ENCODE assay signal across 9 mouse cellular contexts in genomic region chr12:91400232-91401048, GRCm38 (mm10). TPM values are rescaled to one million over a fixed set of nuclear protein-coding genes. Genes with fewer than 3 reads are reported as not detected.
A peak's percentile ranks its signal among the peaks of the same experiment; 100 is the strongest.
DNase-seq lines count a peak whose midpoint lies in the region; ATAC-seq and TF ChIP-seq lines count a peak whose summit lies in the region.
"Had no signal": no experiment of that assay in that cellular context is flagged by ENCODE, and none has a peak within 500 bp of the region (broad histone marks: within the 10 kb centered on the region; RNA-seq: fewer than 3 reads in every experiment).

No protein-coding gene starts in this region.

- TF ChIP-seq CTCF in bone marrow, adult 2 months (IDR thresholded peaks at IDR 0.05; ENCODE audit: control insufficient read depth, insufficient read depth, low read length), result peak; percentile 75
- peak; percentile 89 for TF ChIP-seq CTCF in embryonic fibroblast, embryonic 13.5 days (IDR thresholded peaks at IDR 0.05; ENCODE audit: borderline replicate concordance, insufficient read depth, low read length)
- peak; percentile 97 for TF ChIP-seq CTCF in midbrain, postnatal 0 days (IDR thresholded peaks at IDR 0.05)
- TF ChIP-seq CTCF in stomach, postnatal 0 days (IDR thresholded peaks at IDR 0.05; ENCODE audit: low read depth), result peak; percentile 95

- 1% methylated on average over 38 of the region's 38 CpGs for WGBS in bone marrow, adult 2 months
- under 1% methylated on average over 38 of the region's 38 CpGs for WGBS in heart, embryonic 12.5 days
- under 1% methylated on average over 38 of the region's 38 CpGs for WGBS in kidney, embryonic 16.5 days
- WGBS in midbrain, postnatal 0 days, result under 1% methylated on average over 38 of the region's 38 CpGs
- WGBS in stomach, postnatal 0 days, result under 1% methylated on average over 38 of the region's 38 CpGs

- no peaks in the 10 kb centered on the region for H3K9me3 ChIP-seq in heart, embryonic 12.5 days (replicated peaks)
- no peaks in the 10 kb centered on the region for H3K9me3 ChIP-seq in kidney, embryonic 16.5 days (ENCODE audit: low read length)
- H3K9me3 ChIP-seq in midbrain, postnatal 0 days (ENCODE audit: low read length), result no peaks in the 10 kb centered on the region
- H3K9me3 ChIP-seq in stomach, postnatal 0 days (ENCODE audit: control insufficient read depth, low read length), result no peaks in the 10 kb centered on the region

- peak overlapping the region; percentile 68 for H3K9ac ChIP-seq in heart, embryonic 12.5 days
- H3K9ac ChIP-seq in kidney, embryonic 16.5 days (replicated peaks; ENCODE audit: low read length), result peak overlapping the region; percentile 49
- peak overlapping the region; percentile 19; the same call in 1 of the 2 replicates for H3K9ac ChIP-seq in midbrain, postnatal 0 days (replicated peaks; ENCODE audit: low read length, poor library complexity, severe bottlenecking)
- H3K9ac ChIP-seq in stomach, postnatal 0 days (ENCODE audit: low read length), result peak overlapping the region; percentile 43; the same call in 1 of the 2 replicates

- DNase-seq in CD4-positive, CD25-positive, alpha-beta regulatory T cell, adult 2 months (ENCODE audit: low read depth, low spot score), result peak; percentile 65
- peak; percentile 67 for DNase-seq in liver
- DNase-seq in midbrain, postnatal 0 days (ENCODE audit: low spot score), result peak; percentile 89
- peak; percentile 79 for DNase-seq in stomach, postnatal 0 days (ENCODE audit: low spot score)

- H3K27me3 ChIP-seq in heart, embryonic 12.5 days (replicated peaks), result peaks cover 23% of the 10 kb centered on the region
- peaks cover 24% of the 10 kb centered on the region for H3K27me3 ChIP-seq in kidney, embryonic 16.5 days (ENCODE audit: insufficient read depth, low read length)
- H3K27me3 ChIP-seq in midbrain, postnatal 0 days (ENCODE audit: insufficient read depth, low read length), result peaks cover 11% of the 10 kb centered on the region; the same call in 1 of the 2 replicates
- H3K27me3 ChIP-seq in stomach, postnatal 0 days (ENCODE audit: control insufficient read depth, insufficient read depth, low read length), result no peaks in the 10 kb centered on the region

- H3K36me3 ChIP-seq in heart, embryonic 12.5 days, result no peaks in the 10 kb centered on the region
- H3K36me3 ChIP-seq in kidney, embryonic 16.5 days (ENCODE audit: insufficient read depth, low read length), result no peaks in the 10 kb centered on the region
- no peaks in the 10 kb centered on the region for H3K36me3 ChIP-seq in midbrain, postnatal 0 days (ENCODE audit: insufficient read depth, low read length)
- H3K36me3 ChIP-seq in stomach, postnatal 0 days (ENCODE audit: control insufficient read depth, insufficient read depth, low read length), result no peaks in the 10 kb centered on the region

- TF ChIP-seq POLR2A in bone marrow, adult 2 months (IDR thresholded peaks at IDR 0.05; ENCODE audit: borderline replicate concordance, control insufficient read depth, low read depth, low read length), result no peak
- TF ChIP-seq POLR2A in embryonic fibroblast, embryonic 13.5 days (IDR thresholded peaks at IDR 0.05; ENCODE audit: low read depth, low read length), result peak; percentile 29

- TF ChIP-seq EP300 in stomach, postnatal 0 days (optimal IDR thresholded peaks at IDR 0.05), result no peak

- no peak overlapping the region; the same call in 1 of the 2 replicates for H3K27ac ChIP-seq in bone marrow, adult 2 months (ENCODE audit: control insufficient read depth, insufficient read depth, low read depth, low read length, poor library complexity)
- no peak overlapping the region for H3K27ac ChIP-seq in embryonic fibroblast, embryonic 13.5 days (ENCODE audit: insufficient read depth, low read length)
- no peak overlapping the region for H3K27ac ChIP-seq in heart, embryonic 12.5 days (ENCODE audit: poor library complexity, severe bottlenecking)
- no peak overlapping the region for H3K27ac ChIP-seq in kidney, embryonic 16.5 days (ENCODE audit: low read length)
- no peak overlapping the region for H3K27ac ChIP-seq in midbrain, postnatal 0 days (ENCODE audit: low read depth, low read length)
- no peak overlapping the region for H3K27ac ChIP-seq in stomach, postnatal 0 days (replicated peaks)

- ATAC-seq in heart, embryonic 12.5 days (ENCODE audit: insufficient number of reproducible peaks, low FRiP score), result peak; percentile 78
- ATAC-seq in kidney, embryonic 16.5 days (ENCODE audit: low FRiP score, low TSS enrichment), result peak; percentile 96
- ATAC-seq in midbrain, postnatal 0 days (ENCODE audit: low FRiP score), result peak; percentile 89
- ATAC-seq in stomach, postnatal 0 days (ENCODE audit: low FRiP score, low TSS enrichment), result peak; percentile 91

- H3K4me2 ChIP-seq in heart, embryonic 12.5 days, result peak overlapping the region; percentile 87
- peak overlapping the region; percentile 96 for H3K4me2 ChIP-seq in kidney, embryonic 16.5 days (replicated peaks; ENCODE audit: low read depth, low read length)
- peak overlapping the region; percentile 57 for H3K4me2 ChIP-seq in midbrain, postnatal 0 days (ENCODE audit: low read depth, low read length, poor library complexity, severe bottlenecking)
- peak overlapping the region; percentile 68 for H3K4me2 ChIP-seq in stomach, postnatal 0 days (replicated peaks; ENCODE audit: low read depth)

- H3K4me1 ChIP-seq in bone marrow, adult 2 months (ENCODE audit: control insufficient read depth, insufficient read depth, low read length), result no peaks in the 10 kb centered on the region; the same call in 1 of the 2 replicates
- H3K4me1 ChIP-seq in embryonic fibroblast, embryonic 13.5 days (ENCODE audit: control insufficient read depth, insufficient read depth, low read length), result no peaks in the 10 kb centered on the region
- H3K4me1 ChIP-seq in heart, embryonic 12.5 days (replicated peaks), result peaks cover 7% of the 10 kb centered on the region
- peaks cover 7% of the 10 kb centered on the region; the same call in 1 of the 2 replicates for H3K4me1 ChIP-seq in kidney, embryonic 16.5 days (ENCODE audit: insufficient read depth, low read length)
- no peaks in the 10 kb centered on the region for H3K4me1 ChIP-seq in midbrain, postnatal 0 days (ENCODE audit: insufficient read depth, low read length)
- no peaks in the 10 kb centered on the region for H3K4me1 ChIP-seq in stomach, postnatal 0 days (replicated peaks; ENCODE audit: control insufficient read depth, insufficient read depth)

- H3K4me3 ChIP-seq in bone marrow, adult 2 months (replicated peaks; ENCODE audit: control insufficient read depth, low read depth, low read length), result peak overlapping the region; percentile 61
- peak overlapping the region; percentile 43 for H3K4me3 ChIP-seq in embryonic fibroblast, embryonic 13.5 days (ENCODE audit: insufficient read depth, low read length)
- peak overlapping the region; percentile 62 for H3K4me3 ChIP-seq in heart, embryonic 12.5 days
- peak overlapping the region; percentile 56 for H3K4me3 ChIP-seq in kidney, embryonic 16.5 days (ENCODE audit: low read length)
- H3K4me3 ChIP-seq in midbrain, postnatal 0 days (ENCODE audit: low read depth, low read length), result peak overlapping the region; percentile 42
- peak overlapping the region; percentile 40 for H3K4me3 ChIP-seq in stomach, postnatal 0 days (ENCODE audit: low read depth, low read length)
- H3K4me3 ChIP-seq: erythroblast, embryonic 14.5 days had no signal

RNA-seq across cellular contexts. Expression of gene Tshr, which starts 16.1 kb away (rescaled TPM):
- polyA plus RNA-seq in bone marrow, adult 2 months (2011; ENCODE audit: insufficient read depth, insufficient read length, low replicate concordance, missing spikeins), result 0.35 and 0.38 TPM in 2 replicates
- 0.56 and 0.67 TPM in 2 replicates for polyA plus RNA-seq in embryonic fibroblast, embryonic 13.5 days (2011; ENCODE audit: insufficient read length, low read depth, missing spikeins)
- polyA plus RNA-seq in heart, embryonic 12.5 days (2016; fragmentation: Nextera tagmentation; extraction: Ambion mirVana), result 0.08 TPM in 1 of 2 replicates, not detected in the other
- polyA plus RNA-seq in kidney, embryonic 16.5 days (2015; fragmentation: Nextera tagmentation; extraction: Ambion mirVana), result 0.81 and 1.0 TPM in 2 replicates
- 0.55 and 0.57 TPM in 2 replicates for total RNA-seq in midbrain, postnatal 0 days (2014; rRNA removed)
- polyA plus RNA-seq in midbrain, postnatal 0 days (2015; fragmentation: Nextera tagmentation; extraction: Ambion mirVana), result 0.50 and 0.53 TPM in 2 replicates
- polyA plus RNA-seq in stomach, postnatal 0 days (2015; fragmentation: Nextera tagmentation; extraction: Ambion mirVana), result 0.23 and 0.32 TPM in 2 replicates
- polyA plus RNA-seq: erythroblast, embryonic 14.5 days had no signal

RNA-seq across cellular contexts. Expression of gene Cep128, which starts 16.2 kb away (rescaled TPM):
- polyA plus RNA-seq in bone marrow, adult 2 months (2011; ENCODE audit: insufficient read depth, insufficient read length, low replicate concordance, missing spikeins), result 28.3 and 67.8 TPM in 2 replicates
- polyA plus RNA-seq in embryonic fibroblast, embryonic 13.5 days (2011; ENCODE audit: insufficient read length, low read depth, missing spikeins), result 9.9 and 10.1 TPM in 2 replicates
- 6.1 and 6.8 TPM in 2 replicates for polyA plus RNA-seq in heart, embryonic 12.5 days (2016; fragmentation: Nextera tagmentation; extraction: Ambion mirVana)
- polyA plus RNA-seq in kidney, embryonic 16.5 days (2015; fragmentation: Nextera tagmentation; extraction: Ambion mirVana), result 7.2 and 9.3 TPM in 2 replicates
- 8.4 and 11.4 TPM in 2 replicates for total RNA-seq in midbrain, postnatal 0 days (2014; rRNA removed)
- 3.0 and 3.3 TPM in 2 replicates for polyA plus RNA-seq in midbrain, postnatal 0 days (2015; fragmentation: Nextera tagmentation; extraction: Ambion mirVana)
- polyA plus RNA-seq in stomach, postnatal 0 days (2015; fragmentation: Nextera tagmentation; extraction: Ambion mirVana), result 1.5 and 2.0 TPM in 2 replicates
